Mouse (Mus musculus): ENCODE measurements around the gene Spryd3. TPM values are rescaled to one million over a fixed set of nuclear protein-coding genes. Genes with fewer than 3 reads are reported as not detected.
A peak's percentile ranks its signal among the peaks of the same experiment; 100 is the strongest.

The Spryd3 gene
- polyA plus RNA-seq, 1 experiment from 2014 or later: 9.8 TPM

- no peak overlapping the region for H3K9ac ChIP-seq (ENCODE audit: low read length)
- no peak for ATAC-seq (ENCODE audit: low FRiP score)
These were observed 30.7 kb downstream of the Spryd3 start for GRCm38 (mm10) chr15:102105360-102105759.

GRCm38 (mm10) chr15:102103947-102104555 is 32.0 kb downstream of the Spryd3 start:
- DNase-seq (ENCODE audit: low spot score, missing footprints): peak; percentile 86
- peak overlapping the region; percentile 6; the same call in 1 of the 2 replicates for H3K4me3 ChIP-seq (ENCODE audit: low read depth, low read length)
- H3K27me3 ChIP-seq (ENCODE audit: control insufficient read depth, insufficient read depth, low read length): peaks cover 47% of the 10 kb centered on the region
- peaks cover 33% of the 10 kb centered on the region for H3K4me1 ChIP-seq (ENCODE audit: control insufficient read depth, insufficient read depth, low read length)
- H3K9me3 ChIP-seq (ENCODE audit: control insufficient read depth, low read length): no peaks in the 10 kb centered on the region
- H3K9ac ChIP-seq (ENCODE audit: low read length): no peak overlapping the region
- no peak overlapping the region for H3K4me2 ChIP-seq
- no peak overlapping the region for H3K27ac ChIP-seq (ENCODE audit: low read depth, low read length)
- H3K36me3 ChIP-seq (ENCODE audit: control insufficient read depth, insufficient read depth, low read length): no peaks in the 10 kb centered on the region
- ATAC-seq (ENCODE audit: low FRiP score): no peak
- WGBS: 25% methylated on average over 12 of the region's 12 CpGs

More at GRCm38 (mm10) chr15:102105360-102105759, 30.7 kb downstream of the Spryd3 start:
- H3K4me3 ChIP-seq (ENCODE audit: low read depth, low read length): no peak overlapping the region
- H3K27me3 ChIP-seq (ENCODE audit: control insufficient read depth, insufficient read depth, low read length): peaks cover 45% of the 10 kb centered on the region
- H3K36me3 ChIP-seq (ENCODE audit: control insufficient read depth, insufficient read depth, low read length): no peaks in the 10 kb centered on the region
- H3K9me3 ChIP-seq (ENCODE audit: control insufficient read depth, low read length): no peaks in the 10 kb centered on the region
- no peak overlapping the region for H3K27ac ChIP-seq (ENCODE audit: low read depth, low read length)
- no peak overlapping the region for H3K4me2 ChIP-seq
- H3K4me1 ChIP-seq (ENCODE audit: control insufficient read depth, insufficient read depth, low read length): peaks cover 30% of the 10 kb centered on the region
- WGBS: 56% methylated on average over 5 of the region's 5 CpGs
- DNase-seq (ENCODE audit: low spot score, missing footprints): no peak

- DNase-seq (ENCODE audit: low spot score, missing footprints) (peak; percentile 90), ATAC-seq (ENCODE audit: low FRiP score) (no peak; the same call in 1 of the 2 replicates)
- peak overlapping the region; percentile 6; the same call in 1 of the 2 replicates for H3K4me3 ChIP-seq (ENCODE audit: low read depth, low read length)
- H3K9ac ChIP-seq (ENCODE audit: low read length): no peak overlapping the region
- no peak overlapping the region for H3K4me2 ChIP-seq
- H3K27ac ChIP-seq (ENCODE audit: low read depth, low read length): no peak overlapping the region
- peaks cover 47% of the 10 kb centered on the region for H3K27me3 ChIP-seq (ENCODE audit: control insufficient read depth, insufficient read depth, low read length)
- H3K36me3 ChIP-seq (ENCODE audit: control insufficient read depth, insufficient read depth, low read length): no peaks in the 10 kb centered on the region
- H3K9me3 ChIP-seq (ENCODE audit: control insufficient read depth, low read length): no peaks in the 10 kb centered on the region
- WGBS: 7% methylated on average over 14 of the region's 14 CpGs
- H3K4me1 ChIP-seq (ENCODE audit: control insufficient read depth, insufficient read depth, low read length): peaks cover 33% of the 10 kb centered on the region
These were observed 32.6 kb downstream of the Spryd3 start for GRCm38 (mm10) chr15:102103371-102103946.

GRCm38 (mm10) chr15:102102548-102103121 is 33.4 kb downstream of the Spryd3 start:
- DNase-seq (ENCODE audit: low spot score, missing footprints) (no peak), ATAC-seq (ENCODE audit: low FRiP score) (no peak)
- H3K4me2 ChIP-seq: no peak overlapping the region
- H3K4me1 ChIP-seq (ENCODE audit: control insufficient read depth, insufficient read depth, low read length): peaks cover 33% of the 10 kb centered on the region
- WGBS: 12% methylated on average over 6 of the region's 6 CpGs
- H3K9me3 ChIP-seq (ENCODE audit: control insufficient read depth, low read length): no peaks in the 10 kb centered on the region
- H3K27ac ChIP-seq (ENCODE audit: low read depth, low read length): no peak overlapping the region
- H3K36me3 ChIP-seq (ENCODE audit: control insufficient read depth, insufficient read depth, low read length): no peaks in the 10 kb centered on the region
- 0 out of 2 replicates have a peak overlapping the region, but pooled peaks have one; percentile 14 for H3K9ac ChIP-seq (ENCODE audit: low read length)
- H3K4me3 ChIP-seq (ENCODE audit: low read depth, low read length): no peak overlapping the region
- peaks cover 45% of the 10 kb centered on the region for H3K27me3 ChIP-seq (ENCODE audit: control insufficient read depth, insufficient read depth, low read length)

- DNase-seq (ENCODE audit: low spot score, missing footprints) (no peak), ATAC-seq (ENCODE audit: low FRiP score) (no peak)
- H3K9me3 ChIP-seq (ENCODE audit: control insufficient read depth, low read length): no peaks in the 10 kb centered on the region
- peaks cover 37% of the 10 kb centered on the region for H3K27me3 ChIP-seq (ENCODE audit: control insufficient read depth, insufficient read depth, low read length)
- 27% methylated on average over 11 of the region's 11 CpGs for WGBS
- no peak overlapping the region for H3K27ac ChIP-seq (ENCODE audit: low read depth, low read length)
- no peaks in the 10 kb centered on the region for H3K36me3 ChIP-seq (ENCODE audit: control insufficient read depth, insufficient read depth, low read length)
- peak overlapping the region; percentile 9; the same call in 1 of the 2 replicates for H3K4me2 ChIP-seq
- peaks cover 30% of the 10 kb centered on the region for H3K4me1 ChIP-seq (ENCODE audit: control insufficient read depth, insufficient read depth, low read length)
- no peak overlapping the region for H3K4me3 ChIP-seq (ENCODE audit: low read depth, low read length)
- no peak overlapping the region for H3K9ac ChIP-seq (ENCODE audit: low read length)
These were observed 34.1 kb downstream of the Spryd3 start for GRCm38 (mm10) chr15:102101672-102102541.

- Histone ChIP-seq H3K9ac (ENCODE audit: low read length) (no peak overlapping the region; the same call in 1 of the 2 replicates), H3K4me2 (peak overlapping the region; percentile 63; the same call in 1 of the 2 replicates), H3K27me3 (ENCODE audit: control insufficient read depth, insufficient read depth, low read length) (peaks cover 30% of the 10 kb centered on the region), H3K4me3 (ENCODE audit: low read depth, low read length) (peak overlapping the region; percentile 47), H3K4me1 (ENCODE audit: control insufficient read depth, insufficient read depth, low read length) (peaks cover 26% of the 10 kb centered on the region), H3K27ac (ENCODE audit: low read depth, low read length) (no peak overlapping the region), H3K9me3 (ENCODE audit: control insufficient read depth, low read length) (no peaks in the 10 kb centered on the region), H3K36me3 (ENCODE audit: control insufficient read depth, insufficient read depth, low read length) (no peaks in the 10 kb centered on the region; the same call in 1 of the 2 replicates)
- 25% methylated on average over 10 of the region's 10 CpGs for WGBS
- ATAC-seq (ENCODE audit: low FRiP score): 0 out of 2 replicates have a peak, but pooled peaks have one; percentile 30
- DNase-seq (ENCODE audit: low spot score, missing footprints): no peak
These were observed 34.9 kb downstream of the Spryd3 start for GRCm38 (mm10) chr15:102100996-102101671.

- WGBS: 1% methylated on average over 38 of the region's 82 CpGs
- Histone ChIP-seq H3K4me1 (ENCODE audit: control insufficient read depth, insufficient read depth, low read length) (peaks cover 26% of the 10 kb centered on the region), H3K27me3 (ENCODE audit: control insufficient read depth, insufficient read depth, low read length) (peaks cover 22% of the 10 kb centered on the region), H3K4me2 (peak within 1 kb of the TSS; percentile 63), H3K9me3 (ENCODE audit: control insufficient read depth, low read length) (no peaks in the 10 kb centered on the region), H3K27ac (ENCODE audit: low read depth, low read length) (no peak within 1 kb of the TSS), H3K4me3 (ENCODE audit: low read depth, low read length) (peak within 1 kb of the TSS; percentile 47), H3K36me3 (ENCODE audit: control insufficient read depth, insufficient read depth, low read length) (peaks cover 2% of the 10 kb centered on the region; the same call in 1 of the 2 replicates), H3K9ac (ENCODE audit: low read length) (peak within 1 kb of the TSS; percentile 61)
- DNase-seq (ENCODE audit: low spot score, missing footprints) (peak; percentile 95), ATAC-seq (ENCODE audit: low FRiP score) (peak; percentile 73)
These were observed 35.7 kb downstream of the Spryd3 start, which contains the start of gene Tns2 for GRCm38 (mm10) chr15:102100161-102100981. Tns2 (plus strand) TSS chr15:102100413.
